Mouse (Mus musculus): ENCODE results near the gene Rnf141. TPM values are rescaled to one million over a fixed set of nuclear protein-coding genes. Genes with fewer than 3 reads are reported as not detected.

The Rnf141 gene
- polyA plus RNA-seq, 1 experiment from 2014 or later: 45.6 TPM

- Histone ChIP-seq H3K4me3 (replicated peaks; ENCODE audit: low read length) (no peak overlapping the region), H3K9ac (replicated peaks; ENCODE audit: low read depth, low read length) (no peak overlapping the region), H3K4me2 (ENCODE audit: low read length) (no peak overlapping the region), H3K9me3 (ENCODE audit: control insufficient read depth, low read length) (no peaks in the 10 kb centered on the region), H3K27ac (ENCODE audit: low read length) (no peak overlapping the region), H3K36me3 (ENCODE audit: control insufficient read depth, insufficient read depth) (no peaks in the 10 kb centered on the region), H3K4me1 (replicated peaks; ENCODE audit: control insufficient read depth, insufficient read depth, low read length) (peaks cover 4% of the 10 kb centered on the region), H3K27me3 (replicated peaks; ENCODE audit: control insufficient read depth, insufficient read depth, low read length) (no peaks in the 10 kb centered on the region)
- no peak for ATAC-seq
- 91% methylated on average over 2 of the region's 2 CpGs for WGBS
These were observed 3.1 kb upstream of the Rnf141 start for GRCm38 (mm10) chr7:110847321-110847720.

- no peak overlapping the region for H3K4me2 ChIP-seq (ENCODE audit: low read length)
- WGBS: 89% methylated on average over 4 of the region's 4 CpGs
- no peaks in the 10 kb centered on the region for H3K36me3 ChIP-seq (ENCODE audit: control insufficient read depth, insufficient read depth)
- H3K9me3 ChIP-seq (ENCODE audit: control insufficient read depth, low read length): no peaks in the 10 kb centered on the region
- H3K27me3 ChIP-seq (replicated peaks; ENCODE audit: control insufficient read depth, insufficient read depth, low read length): no peaks in the 10 kb centered on the region
- no peak overlapping the region for H3K9ac ChIP-seq (replicated peaks; ENCODE audit: low read depth, low read length)
- no peak overlapping the region for H3K27ac ChIP-seq (ENCODE audit: low read length)
- no peak for ATAC-seq
- peaks cover 4% of the 10 kb centered on the region for H3K4me1 ChIP-seq (replicated peaks; ENCODE audit: control insufficient read depth, insufficient read depth, low read length)
- no peak overlapping the region for H3K4me3 ChIP-seq (replicated peaks; ENCODE audit: low read length)
These were observed 3.9 kb downstream of the Rnf141 start for GRCm38 (mm10) chr7:110840332-110840731.

GRCm38 (mm10) chr7:110834522-110834921, 9.7 kb downstream of the Rnf141 start:
- Histone ChIP-seq H3K27me3 (replicated peaks; ENCODE audit: control insufficient read depth, insufficient read depth, low read length) (no peaks in the 10 kb centered on the region), H3K27ac (ENCODE audit: low read length) (no peak overlapping the region), H3K9me3 (ENCODE audit: control insufficient read depth, low read length) (no peaks in the 10 kb centered on the region), H3K9ac (replicated peaks; ENCODE audit: low read depth, low read length) (no peak overlapping the region), H3K36me3 (ENCODE audit: control insufficient read depth, insufficient read depth) (no peaks in the 10 kb centered on the region), H3K4me2 (ENCODE audit: low read length) (no peak overlapping the region), H3K4me1 (replicated peaks; ENCODE audit: control insufficient read depth, insufficient read depth, low read length) (no peaks in the 10 kb centered on the region), H3K4me3 (replicated peaks; ENCODE audit: low read length) (no peak overlapping the region)
- ATAC-seq: no peak
- 60% methylated on average over 3 of the region's 3 CpGs for WGBS

- WGBS: 100% methylated on average over 1 of the region's 1 CpGs
- H3K27me3 ChIP-seq (replicated peaks; ENCODE audit: control insufficient read depth, insufficient read depth, low read length): no peaks in the 10 kb centered on the region
- H3K9me3 ChIP-seq (ENCODE audit: control insufficient read depth, low read length): no peaks in the 10 kb centered on the region
- H3K4me3 ChIP-seq (replicated peaks; ENCODE audit: low read length): no peak overlapping the region
- no peak overlapping the region for H3K27ac ChIP-seq (ENCODE audit: low read length)
- H3K9ac ChIP-seq (replicated peaks; ENCODE audit: low read depth, low read length): no peak overlapping the region
- H3K4me1 ChIP-seq (replicated peaks; ENCODE audit: control insufficient read depth, insufficient read depth, low read length): no peaks in the 10 kb centered on the region
- H3K36me3 ChIP-seq (ENCODE audit: control insufficient read depth, insufficient read depth): no peaks in the 10 kb centered on the region
- no peak overlapping the region for H3K4me2 ChIP-seq (ENCODE audit: low read length)
- no peak for ATAC-seq
These were observed 10.2 kb downstream of the Rnf141 start for GRCm38 (mm10) chr7:110834018-110834417.

- no peak for ATAC-seq
- 91% methylated on average over 1 of the region's 1 CpGs for WGBS
- Histone ChIP-seq H3K4me3 (replicated peaks; ENCODE audit: low read length) (no peak overlapping the region), H3K4me2 (ENCODE audit: low read length) (no peak overlapping the region), H3K9ac (replicated peaks; ENCODE audit: low read depth, low read length) (no peak overlapping the region), H3K27me3 (replicated peaks; ENCODE audit: control insufficient read depth, insufficient read depth, low read length) (no peaks in the 10 kb centered on the region), H3K4me1 (replicated peaks; ENCODE audit: control insufficient read depth, insufficient read depth, low read length) (no peaks in the 10 kb centered on the region), H3K36me3 (ENCODE audit: control insufficient read depth, insufficient read depth) (no peaks in the 10 kb centered on the region; the same call in 1 of the 2 replicates), H3K27ac (ENCODE audit: low read length) (no peak overlapping the region), H3K9me3 (ENCODE audit: control insufficient read depth, low read length) (no peaks in the 10 kb centered on the region)
These were observed 11.2 kb downstream of the Rnf141 start for GRCm38 (mm10) chr7:110833024-110833423.

GRCm38 (mm10) chr7:110823995-110824953, 20.0 kb downstream of the Rnf141 start:
- H3K4me1 ChIP-seq (replicated peaks; ENCODE audit: control insufficient read depth, insufficient read depth, low read length): peaks cover 3% of the 10 kb centered on the region; the same call in 1 of the 2 replicates
- no peaks in the 10 kb centered on the region for H3K9me3 ChIP-seq (ENCODE audit: control insufficient read depth, low read length)
- H3K36me3 ChIP-seq (ENCODE audit: control insufficient read depth, insufficient read depth): peaks cover 7% of the 10 kb centered on the region
- H3K4me2 ChIP-seq (ENCODE audit: low read length): no peak overlapping the region
- ATAC-seq: no peak
- H3K4me3 ChIP-seq (replicated peaks; ENCODE audit: low read length): no peak overlapping the region
- WGBS: 90% methylated on average over 8 of the region's 8 CpGs
- no peak overlapping the region for H3K27ac ChIP-seq (ENCODE audit: low read length)
- no peak overlapping the region for H3K9ac ChIP-seq (replicated peaks; ENCODE audit: low read depth, low read length)
- H3K27me3 ChIP-seq (replicated peaks; ENCODE audit: control insufficient read depth, insufficient read depth, low read length): no peaks in the 10 kb centered on the region

DNA sequence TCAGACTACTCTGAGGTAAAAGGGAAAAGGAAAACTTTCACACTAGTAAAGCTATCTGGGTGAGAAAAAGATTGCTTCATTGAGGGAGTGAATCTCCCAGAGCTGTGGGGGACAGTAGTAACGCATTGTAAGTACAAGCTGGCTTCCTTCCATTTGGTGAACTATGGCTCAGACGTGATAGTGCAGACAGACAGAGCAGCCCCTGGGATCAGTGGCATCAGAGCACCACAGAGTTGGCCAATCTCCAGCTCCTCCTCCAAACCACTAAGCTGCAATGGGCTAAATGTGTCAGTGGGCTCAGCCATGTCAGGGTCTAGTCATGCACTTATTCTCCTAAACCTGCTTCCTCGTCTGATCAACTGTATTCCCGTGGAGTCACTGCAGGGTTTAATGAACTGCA, 20.7 kb downstream of the Rnf141 start:
- ATAC-seq: no peak
- Histone ChIP-seq H3K9ac (replicated peaks; ENCODE audit: low read depth, low read length) (no peak overlapping the region), H3K4me3 (replicated peaks; ENCODE audit: low read length) (no peak overlapping the region), H3K36me3 (ENCODE audit: control insufficient read depth, insufficient read depth) (peaks cover 7% of the 10 kb centered on the region), H3K4me1 (replicated peaks; ENCODE audit: control insufficient read depth, insufficient read depth, low read length) (peaks cover 3% of the 10 kb centered on the region; the same call in 1 of the 2 replicates), H3K27me3 (replicated peaks; ENCODE audit: control insufficient read depth, insufficient read depth, low read length) (no peaks in the 10 kb centered on the region), H3K27ac (ENCODE audit: low read length) (no peak overlapping the region), H3K9me3 (ENCODE audit: control insufficient read depth, low read length) (no peaks in the 10 kb centered on the region), H3K4me2 (ENCODE audit: low read length) (no peak overlapping the region)
- 78% methylated on average over 4 of the region's 4 CpGs for WGBS

DNA sequence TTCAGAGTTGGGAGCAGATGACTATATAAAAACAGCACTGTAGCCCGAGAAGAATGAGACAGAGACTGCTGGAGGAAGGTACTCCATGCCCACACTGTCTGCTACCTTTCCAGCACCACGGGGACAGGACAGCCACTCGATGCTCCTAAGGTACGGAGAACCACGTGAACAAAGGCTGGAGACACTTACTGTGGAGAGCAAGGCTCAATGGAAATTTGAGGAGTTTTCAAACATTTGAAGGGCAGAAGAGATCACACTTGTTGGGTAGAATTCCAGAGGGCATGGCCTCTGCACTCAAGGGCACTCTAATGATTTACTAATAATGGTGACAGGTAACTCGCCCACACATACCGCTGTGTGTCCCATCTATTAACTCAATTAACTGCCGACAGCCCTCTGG, 21.2 kb downstream of the Rnf141 start:
- Histone ChIP-seq H3K4me2 (ENCODE audit: low read length) (no peak overlapping the region), H3K4me3 (replicated peaks; ENCODE audit: low read length) (no peak overlapping the region), H3K4me1 (replicated peaks; ENCODE audit: control insufficient read depth, insufficient read depth, low read length) (peaks cover 3% of the 10 kb centered on the region; the same call in 1 of the 2 replicates), H3K27ac (ENCODE audit: low read length) (no peak overlapping the region), H3K9me3 (ENCODE audit: control insufficient read depth, low read length) (no peaks in the 10 kb centered on the region), H3K27me3 (replicated peaks; ENCODE audit: control insufficient read depth, insufficient read depth, low read length) (no peaks in the 10 kb centered on the region), H3K9ac (replicated peaks; ENCODE audit: low read depth, low read length) (no peak overlapping the region), H3K36me3 (ENCODE audit: control insufficient read depth, insufficient read depth) (peaks cover 7% of the 10 kb centered on the region)
- no peak for ATAC-seq
- WGBS: 89% methylated on average over 8 of the region's 8 CpGs

- no peaks in the 10 kb centered on the region for H3K9me3 ChIP-seq (ENCODE audit: control insufficient read depth, low read length)
- peaks cover 7% of the 10 kb centered on the region for H3K36me3 ChIP-seq (ENCODE audit: control insufficient read depth, insufficient read depth)
- H3K9ac ChIP-seq (replicated peaks; ENCODE audit: low read depth, low read length): no peak overlapping the region
- no peak for ATAC-seq
- H3K4me3 ChIP-seq (replicated peaks; ENCODE audit: low read length): no peak overlapping the region
- no peak overlapping the region for H3K27ac ChIP-seq (ENCODE audit: low read length)
- peaks cover 3% of the 10 kb centered on the region; the same call in 1 of the 2 replicates for H3K4me1 ChIP-seq (replicated peaks; ENCODE audit: control insufficient read depth, insufficient read depth, low read length)
- no peak overlapping the region for H3K4me2 ChIP-seq (ENCODE audit: low read length)
- WGBS: 77% methylated on average over 4 of the region's 4 CpGs
- H3K27me3 ChIP-seq (replicated peaks; ENCODE audit: control insufficient read depth, insufficient read depth, low read length): no peaks in the 10 kb centered on the region
These were observed 22.2 kb downstream of the Rnf141 start for GRCm38 (mm10) chr7:110822055-110822454.

Data from forebrain, embryonic 16.5 days (tissue).